Mouse (Mus musculus): ENCODE results near the gene Dzip1. TPM values are rescaled to one million over a fixed set of nuclear protein-coding genes. Genes with fewer than 3 reads are reported as not detected.

The Dzip1 gene
- polyA plus RNA-seq, 1 experiment from 2014 or later: 2.8 TPM

GRCm38 (mm10) chr14:118951912-118952583 is 26.8 kb upstream of the Dzip1 start:
- H3K9me3 ChIP-seq (ENCODE audit: control insufficient read depth, low read length): no peaks in the 10 kb centered on the region
- no peaks in the 10 kb centered on the region for H3K27me3 ChIP-seq (ENCODE audit: control insufficient read depth, insufficient read depth, low read length)
- no peak for DNase-seq (ENCODE audit: low spot score)
- H3K4me2 ChIP-seq (replicated peaks; ENCODE audit: low read depth): no peak overlapping the region
- TF ChIP-seq EP300 (optimal IDR thresholded peaks at IDR 0.05) (no peak), CTCF (IDR thresholded peaks at IDR 0.05; ENCODE audit: low read depth) (no peak)
- 91% methylated on average over 9 of the region's 9 CpGs for WGBS
- H3K4me3 ChIP-seq (ENCODE audit: low read depth, low read length): no peak overlapping the region
- H3K9ac ChIP-seq (ENCODE audit: low read length): no peak overlapping the region
- H3K36me3 ChIP-seq (ENCODE audit: control insufficient read depth, insufficient read depth, low read length): no peaks in the 10 kb centered on the region
- no peak for ATAC-seq (ENCODE audit: low FRiP score, low TSS enrichment)
- H3K4me1 ChIP-seq (replicated peaks; ENCODE audit: control insufficient read depth, insufficient read depth): no peaks in the 10 kb centered on the region
- H3K27ac ChIP-seq (replicated peaks): no peak overlapping the region

- TF ChIP-seq EP300 (optimal IDR thresholded peaks at IDR 0.05) (no peak), CTCF (IDR thresholded peaks at IDR 0.05; ENCODE audit: low read depth) (no peak)
- DNase-seq (ENCODE audit: low spot score) (no peak), ATAC-seq (ENCODE audit: low FRiP score, low TSS enrichment) (no peak)
- no peak overlapping the region for H3K27ac ChIP-seq (replicated peaks)
- no peak overlapping the region for H3K9ac ChIP-seq (ENCODE audit: low read length)
- H3K27me3 ChIP-seq (ENCODE audit: control insufficient read depth, insufficient read depth, low read length): no peaks in the 10 kb centered on the region
- WGBS: 81% methylated on average over 1 of the region's 1 CpGs
- H3K4me1 ChIP-seq (replicated peaks; ENCODE audit: control insufficient read depth, insufficient read depth): no peaks in the 10 kb centered on the region
- H3K4me2 ChIP-seq (replicated peaks; ENCODE audit: low read depth): no peak overlapping the region
- H3K36me3 ChIP-seq (ENCODE audit: control insufficient read depth, insufficient read depth, low read length): no peaks in the 10 kb centered on the region
- no peaks in the 10 kb centered on the region for H3K9me3 ChIP-seq (ENCODE audit: control insufficient read depth, low read length)
- no peak overlapping the region for H3K4me3 ChIP-seq (ENCODE audit: low read depth, low read length)
Measured at GRCm38 (mm10) chr14:118948841-118949240, 23.6 kb upstream of the Dzip1 start.

GRCm38 (mm10) chr14:118944702-118945101 is 19.4 kb upstream of the Dzip1 start:
- peaks cover 4% of the 10 kb centered on the region; the same call in 1 of the 2 replicates for H3K4me1 ChIP-seq (replicated peaks; ENCODE audit: control insufficient read depth, insufficient read depth)
- no peak for DNase-seq (ENCODE audit: low spot score)
- H3K9me3 ChIP-seq (ENCODE audit: control insufficient read depth, low read length): no peaks in the 10 kb centered on the region
- no peak overlapping the region for H3K4me3 ChIP-seq (ENCODE audit: low read depth, low read length)
- no peaks in the 10 kb centered on the region; the same call in 1 of the 2 replicates for H3K36me3 ChIP-seq (ENCODE audit: control insufficient read depth, insufficient read depth, low read length)
- H3K27me3 ChIP-seq (ENCODE audit: control insufficient read depth, insufficient read depth, low read length): no peaks in the 10 kb centered on the region
- TF ChIP-seq CTCF (IDR thresholded peaks at IDR 0.05; ENCODE audit: low read depth) (no peak), EP300 (optimal IDR thresholded peaks at IDR 0.05) (no peak)
- no peak overlapping the region for H3K27ac ChIP-seq (replicated peaks)
- 64% methylated on average over 2 of the region's 2 CpGs for WGBS
- H3K9ac ChIP-seq (ENCODE audit: low read length): no peak overlapping the region
- H3K4me2 ChIP-seq (replicated peaks; ENCODE audit: low read depth): no peak overlapping the region
- ATAC-seq (ENCODE audit: low FRiP score, low TSS enrichment): no peak

- Histone ChIP-seq H3K36me3 (ENCODE audit: control insufficient read depth, insufficient read depth, low read length) (no peaks in the 10 kb centered on the region; the same call in 1 of the 2 replicates), H3K9me3 (ENCODE audit: control insufficient read depth, low read length) (no peaks in the 10 kb centered on the region), H3K4me2 (replicated peaks; ENCODE audit: low read depth) (no peak overlapping the region), H3K4me1 (replicated peaks; ENCODE audit: control insufficient read depth, insufficient read depth) (peaks cover 6% of the 10 kb centered on the region), H3K9ac (ENCODE audit: low read length) (no peak overlapping the region), H3K27ac (replicated peaks) (peak overlapping the region; percentile 35; the same call in 1 of the 2 replicates), H3K27me3 (ENCODE audit: control insufficient read depth, insufficient read depth, low read length) (no peaks in the 10 kb centered on the region), H3K4me3 (ENCODE audit: low read depth, low read length) (no peak overlapping the region)
- TF ChIP-seq EP300 (optimal IDR thresholded peaks at IDR 0.05) (no peak), CTCF (IDR thresholded peaks at IDR 0.05; ENCODE audit: low read depth) (no peak)
- ATAC-seq (ENCODE audit: low FRiP score, low TSS enrichment) (no peak), DNase-seq (ENCODE audit: low spot score) (no peak)
- 56% methylated on average over 12 of the region's 12 CpGs for WGBS
Measured at GRCm38 (mm10) chr14:118942076-118942475, 16.8 kb upstream of the Dzip1 start.

- H3K4me3 ChIP-seq (ENCODE audit: low read depth, low read length): no peak overlapping the region
- no peak for TF ChIP-seq EP300 (optimal IDR thresholded peaks at IDR 0.05)
- no peak for TF ChIP-seq CTCF (IDR thresholded peaks at IDR 0.05; ENCODE audit: low read depth)
Measured at GRCm38 (mm10) chr14:118940796-118941495, 15.7 kb upstream of the Dzip1 start.

GRCm38 (mm10) chr14:118938551-118938950 is 13.3 kb upstream of the Dzip1 start:
- H3K36me3 ChIP-seq (ENCODE audit: control insufficient read depth, insufficient read depth, low read length): no peaks in the 10 kb centered on the region; the same call in 1 of the 2 replicates
- TF ChIP-seq EP300 (optimal IDR thresholded peaks at IDR 0.05): no peak
- no peak for TF ChIP-seq CTCF (IDR thresholded peaks at IDR 0.05; ENCODE audit: low read depth)
- peak overlapping the region; percentile 100 for H3K9ac ChIP-seq (ENCODE audit: low read length)
- H3K4me2 ChIP-seq (replicated peaks; ENCODE audit: low read depth): peak overlapping the region; percentile 66
- H3K4me3 ChIP-seq (ENCODE audit: low read depth, low read length): peak overlapping the region; percentile 99
- ATAC-seq (ENCODE audit: low FRiP score, low TSS enrichment): no peak
- H3K9me3 ChIP-seq (ENCODE audit: control insufficient read depth, low read length): no peaks in the 10 kb centered on the region
- DNase-seq (ENCODE audit: low spot score): no peak
- 0% methylated on average over 7 of the region's 7 CpGs for WGBS
- H3K27me3 ChIP-seq (ENCODE audit: control insufficient read depth, insufficient read depth, low read length): no peaks in the 10 kb centered on the region
- peak overlapping the region; percentile 98 for H3K27ac ChIP-seq (replicated peaks)
- H3K4me1 ChIP-seq (replicated peaks; ENCODE audit: control insufficient read depth, insufficient read depth): peaks cover 6% of the 10 kb centered on the region

More at GRCm38 (mm10) chr14:118940796-118941495, 15.7 kb upstream of the Dzip1 start:
- Histone ChIP-seq H3K27me3 (ENCODE audit: control insufficient read depth, insufficient read depth, low read length) (no peaks in the 10 kb centered on the region), H3K9ac (ENCODE audit: low read length) (no peak overlapping the region), H3K36me3 (ENCODE audit: control insufficient read depth, insufficient read depth, low read length) (no peaks in the 10 kb centered on the region; the same call in 1 of the 2 replicates), H3K4me2 (replicated peaks; ENCODE audit: low read depth) (no peak overlapping the region), H3K4me1 (replicated peaks; ENCODE audit: control insufficient read depth, insufficient read depth) (peaks cover 6% of the 10 kb centered on the region), H3K9me3 (ENCODE audit: control insufficient read depth, low read length) (no peaks in the 10 kb centered on the region), H3K27ac (replicated peaks) (no peak overlapping the region)
- 82% methylated on average over 4 of the region's 4 CpGs for WGBS
- ATAC-seq (ENCODE audit: low FRiP score, low TSS enrichment) (no peak), DNase-seq (ENCODE audit: low spot score) (no peak)

Measured in stomach, postnatal 0 days (tissue).